Mouse (Mus musculus) intestine, embryonic 14.5 days (tissue): ENCODE measurements around the gene Timm29. TPM values are rescaled to one million over a fixed set of nuclear protein-coding genes. Genes with fewer than 3 reads are reported as not detected.

Source experiments
- ATAC-seq: fragments of 200-750 bp; cut with Nextera tagmentation; replicated peaks from 2 replicates; pipeline ENCODE4 v1.8.0; 2017; ENCODE audit warnings: low read depth, moderate number of reproducible peaks, moderate TSS enrichment, moderate library complexity; ENCODE audit not compliant: low FRiP score, low TSS enrichment
- DNase-seq: peaks from one replicate; pipeline ENCODE4 v3.0.0-alpha.2; 2018; ENCODE audit warnings: low spot score
- H3K27ac ChIP-seq: fragments of 300-500 bp; sonication (generic); 2 replicates; pipeline ENCODE4 v1.5.1; 2014; ENCODE audit warnings: low read depth, mild to moderate bottlenecking, control low read depth
- H3K27me3 ChIP-seq: fragments of 300-500 bp; sonication (generic); replicated peaks from 2 replicates; pipeline ENCODE4 v1.6.1; 2014; ENCODE audit warnings: low read length, control low read depth; ENCODE audit not compliant: control insufficient read depth, insufficient read depth
- H3K36me3 ChIP-seq: fragments of 300-500 bp; sonication (generic); 2 replicates; pipeline ENCODE4 v1.6.1; 2014; ENCODE audit warnings: low read length, control low read depth; ENCODE audit not compliant: control insufficient read depth, insufficient read depth
- H3K4me1 ChIP-seq: fragments of 300-500 bp; sonication (generic); replicated peaks from 2 replicates; pipeline ENCODE4 v1.6.1; 2014; ENCODE audit warnings: low read length, control low read depth, mixed read lengths; ENCODE audit not compliant: control insufficient read depth, insufficient read depth
- H3K4me2 ChIP-seq: fragments of 300-500 bp; sonication (generic); 2 replicates; pipeline ENCODE4 v1.6.1; 2014; ENCODE audit warnings: low read length
- H3K4me3 ChIP-seq: fragments of 300-500 bp; sonication (generic); 2 replicates; pipeline ENCODE4 v1.5.1; 2014; ENCODE audit warnings: low read depth, low read length, control low read depth, mixed read lengths
- H3K9ac ChIP-seq: fragments of 300-500 bp; sonication (generic); 2 replicates; pipeline ENCODE4 v1.6.1; 2014; ENCODE audit warnings: mild to moderate bottlenecking, low read length
- H3K9me3 ChIP-seq: fragments of 300-500 bp; sonication (generic); 2 replicates; pipeline ENCODE4 v1.6.1; 2016; ENCODE audit warnings: low read length, control low read depth; ENCODE audit not compliant: control insufficient read depth
- whole genome bisulfite sequencing: fragments of 180-500 bp; shearing (Covaris S2); extraction: QIAGEN DNeasy Blood & Tissue Kit; methylation state at CpG from one replicate; pipeline ENCODE4 v1.1.7; 2014; 5-methylcytosine and 5-hydroxymethylcytosine counted together
- microRNA counts: library from miRNA; unstranded; fragments of <30 nt; microRNA quantifications from one replicate; lab custom pipeline; 2016
- microRNA-seq: library from miRNA; unstranded; fragments of <30 nt; microRNA quantifications from one replicate; pipeline ENCODE4, GENCODE M21; 2016
- polyA plus RNA-seq: library from polyadenylated mRNA; unstranded; fragments of >200 nt; fragmentation: Nextera tagmentation; extraction: Ambion mirVana; gene quantifications from 2 replicates; pipeline ENCODE4 v1.2.1, GENCODE M21; 2014

Timm29 gene
- polyA plus RNA-seq, 1 experiment from 2014 or later = 32.7 TPM

GRCm38 (mm10) chr9:21633106-21633505 lies 40.6 kb downstream of the Timm29 start:
- Histone ChIP-seq H3K4me1 (no peaks in the 10 kb centered on the region), H3K9ac (no peak overlapping the region), H3K4me3 (no peak overlapping the region), H3K27me3 (no peaks in the 10 kb centered on the region), H3K4me2 (no peak overlapping the region), H3K36me3 (peaks cover 66% of the 10 kb centered on the region), H3K9me3 (no peaks in the 10 kb centered on the region), H3K27ac (no peak overlapping the region)
- ATAC-seq (no peak), DNase-seq (no peak)
- WGBS = 86% methylated on average over 3 of the region's 3 CpGs

- H3K9ac ChIP-seq = no peak overlapping the region
- 76% methylated on average over 7 of the region's 7 CpGs for WGBS
- no peak overlapping the region for H3K27ac ChIP-seq
- H3K9me3 ChIP-seq = no peaks in the 10 kb centered on the region
- DNase-seq = no peak
- no peak overlapping the region for H3K4me3 ChIP-seq
- no peak overlapping the region for H3K4me2 ChIP-seq
- no peaks in the 10 kb centered on the region for H3K4me1 ChIP-seq
- H3K36me3 ChIP-seq = peaks cover 91% of the 10 kb centered on the region
- H3K27me3 ChIP-seq = no peaks in the 10 kb centered on the region
- no peak for ATAC-seq
Measured at GRCm38 (mm10) chr9:21635639-21636038, 43.1 kb downstream of the Timm29 start.

- H3K27ac ChIP-seq = no peak overlapping the region
- H3K27me3 ChIP-seq = no peaks in the 10 kb centered on the region
- H3K4me3 ChIP-seq = no peak overlapping the region
- 94% methylated on average over 11 of the region's 11 CpGs for WGBS
- H3K4me2 ChIP-seq = no peak overlapping the region
- H3K9me3 ChIP-seq = no peaks in the 10 kb centered on the region
- DNase-seq (no peak), ATAC-seq (no peak)
- no peaks in the 10 kb centered on the region for H3K4me1 ChIP-seq
- peaks cover 100% of the 10 kb centered on the region for H3K36me3 ChIP-seq
- H3K9ac ChIP-seq = no peak overlapping the region
Measured at GRCm38 (mm10) chr9:21639031-21639430, 46.5 kb downstream of the Timm29 start.

MicroRNAs encoded within 50 kb of the gene (microRNA counts, 519-probe panel; counts per million panel counts)
- microRNA mmu-miR-1946b (lab: Ali Mortazavi, UCI) = not detected

Small RNAs within 50 kb of the gene (microRNA-seq; reads per million reads assigned to microRNA genes)
- gene Mir1946b = not detected

Other genes with a start within 250 kb of the Timm29 start
- 179 and 188 TPM in 2 replicates for gene Ilf3, start 224.9 kb upstream of the Timm29 start, polyA plus RNA-seq
- gene Qtrt1, start 180.9 kb upstream of the Timm29 start, polyA plus RNA-seq = 69.9 and 77.3 TPM in 2 replicates
- gene Dnm2, start 167.8 kb upstream of the Timm29 start, polyA plus RNA-seq = 65.2 and 67.3 TPM in 2 replicates
- gene Tmed1, start 82.5 kb upstream of the Timm29 start, polyA plus RNA-seq = 88.4 and 91.0 TPM in 2 replicates
- gene AB124611, start 66.5 kb upstream of the Timm29 start, polyA plus RNA-seq = 3.1 and 4.2 TPM in 2 replicates
- gene Carm1, start 45.8 kb upstream of the Timm29 start, polyA plus RNA-seq = 39.5 and 54.4 TPM in 2 replicates
- 20.8 and 23.3 TPM in 2 replicates for gene Yipf2, start 106 bp downstream of the Timm29 start, polyA plus RNA-seq
- gene Smarca4, start 23.4 kb downstream of the Timm29 start, polyA plus RNA-seq = 92.6 and 96.3 TPM in 2 replicates
- 32.2 and 34.8 TPM in 2 replicates for gene Ldlr, start 130.8 kb downstream of the Timm29 start, polyA plus RNA-seq
- 127 and 135 TPM in 2 replicates for gene Spc24, start 167.6 kb downstream of the Timm29 start, polyA plus RNA-seq
- gene Kank2, start 206.0 kb downstream of the Timm29 start, polyA plus RNA-seq = 9.5 and 9.6 TPM in 2 replicates
- 4.0 and 4.3 TPM in 2 replicates for gene Angptl8, start 242.8 kb downstream of the Timm29 start, polyA plus RNA-seq